Mouse (Mus musculus) hindbrain, embryonic 11.5 days (tissue): ENCODE measurements at regions not wholly inside any gene's neighbourhood (a gene's known extent, or its start where the extent isn't known, plus 50 kb on each side); places are given as distances from the start of the nearest gene placed in this dataset.

Source experiments
- ATAC-seq: fragments of 200-750 bp; cut with Nextera tagmentation; 2 replicates; pipeline ENCODE4 v1.8.0; 2017; ENCODE audit warnings: mild to moderate bottlenecking, moderate TSS enrichment, moderate library complexity; ENCODE audit not compliant: low FRiP score
- DNase-seq: peaks from one replicate; pipeline ENCODE4 v3.0.0-alpha.2; 2015; ENCODE audit warnings: low spot score
- H3K27ac ChIP-seq: fragments of 300-500 bp; sonication (generic); 2 replicates; pipeline ENCODE4 v1.5.1; 2014; ENCODE audit warnings: mild to moderate bottlenecking, low read depth, low read length
- H3K27me3 ChIP-seq: fragments of 300-500 bp; sonication (generic); 2 replicates; pipeline ENCODE4 v1.6.1; 2014; ENCODE audit warnings: mild to moderate bottlenecking, low read length, moderate library complexity, mixed read lengths; ENCODE audit not compliant: control insufficient read depth, insufficient read depth
- H3K36me3 ChIP-seq: fragments of 300-500 bp; sonication (generic); 2 replicates; pipeline ENCODE4 v1.6.1; 2014; ENCODE audit warnings: mild to moderate bottlenecking, low read length, moderate library complexity, mixed read lengths; ENCODE audit not compliant: control insufficient read depth, insufficient read depth
- H3K4me1 ChIP-seq: fragments of 300-500 bp; sonication (generic); replicated peaks from 2 replicates; pipeline ENCODE4 v1.6.1; 2014; ENCODE audit warnings: low read length, mixed read lengths; ENCODE audit not compliant: control insufficient read depth, insufficient read depth
- H3K4me2 ChIP-seq: fragments of 300-500 bp; sonication (generic); replicated peaks from 2 replicates; pipeline ENCODE4 v1.6.1; 2014; ENCODE audit warnings: mild to moderate bottlenecking, low read depth, low read length
- H3K4me3 ChIP-seq: fragments of 300-500 bp; sonication (generic); 2 replicates; pipeline ENCODE4 v1.5.1; 2014; ENCODE audit warnings: low read depth, low read length
- H3K9ac ChIP-seq: fragments of 300-500 bp; sonication (generic); 2 replicates; pipeline ENCODE4 v1.6.1; 2014; ENCODE audit warnings: low read depth, low read length
- H3K9me3 ChIP-seq: fragments of 300-500 bp; sonication (generic); 2 replicates; pipeline ENCODE4 v1.6.1; 2016; ENCODE audit warnings: low read length; ENCODE audit not compliant: control insufficient read depth
- WGBS: fragments of 180-500 bp; shearing (Covaris S2); extraction: QIAGEN DNeasy Blood & Tissue Kit; methylation state at CpG from one replicate; pipeline ENCODE4 v1.1.7; 2014; 5-methylcytosine and 5-hydroxymethylcytosine counted together

DNA sequence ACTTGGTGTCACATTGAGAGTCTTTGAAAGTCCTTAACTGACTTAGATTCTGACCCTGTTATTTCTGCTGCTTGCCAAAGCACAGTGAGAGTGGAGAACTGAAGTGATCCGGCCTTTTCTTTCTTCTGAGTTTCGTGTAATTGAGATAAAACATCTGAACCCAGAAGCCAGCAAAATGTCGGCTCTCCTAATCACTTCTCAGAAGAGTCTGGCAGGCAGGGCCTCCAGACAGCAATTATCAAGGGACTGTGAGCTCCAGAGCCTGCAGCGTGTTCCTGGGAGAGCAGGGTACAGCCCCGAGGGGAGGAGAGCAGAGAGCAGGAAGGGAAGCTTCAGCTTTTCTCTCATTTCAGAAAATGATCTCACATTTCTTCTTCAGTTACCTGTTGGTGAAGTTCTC is 205.1 kb upstream of the Tmem132c start:
- Histone ChIP-seq H3K4me2 (no peak overlapping the region), H3K27me3 (no peaks in the 10 kb centered on the region), H3K36me3 (no peaks in the 10 kb centered on the region), H3K9ac (no peak overlapping the region), H3K27ac (no peak overlapping the region), H3K4me3 (no peak overlapping the region), H3K4me1 (no peaks in the 10 kb centered on the region), H3K9me3 (no peaks in the 10 kb centered on the region)
- ATAC-seq (no peak), DNase-seq (no peak)
- 60% methylated on average over 5 of the region's 5 CpGs for WGBS

DNA sequence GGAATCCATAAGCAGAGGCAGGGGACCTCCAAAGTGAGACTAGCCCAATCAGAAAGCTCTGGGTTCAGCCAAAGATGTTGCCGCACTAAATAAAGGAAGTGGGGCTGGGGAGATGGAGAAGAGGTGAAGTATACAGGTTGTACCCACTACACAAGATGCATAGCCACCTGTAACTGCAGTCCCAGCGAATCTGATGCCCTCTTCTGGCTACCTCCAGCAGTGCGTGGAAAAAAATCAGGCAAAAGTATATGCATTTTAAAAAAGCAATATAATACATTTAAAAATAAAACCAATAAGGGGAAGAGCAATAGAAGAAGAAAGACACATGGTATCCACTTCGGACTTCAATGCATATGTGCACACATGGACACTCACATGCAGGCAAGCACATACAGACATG is 183.8 kb upstream of the Tmem132c start:
- no peak for DNase-seq
- H3K9me3 ChIP-seq = no peaks in the 10 kb centered on the region
- no peaks in the 10 kb centered on the region for H3K36me3 ChIP-seq
- no peak for ATAC-seq
- no peak overlapping the region for H3K4me3 ChIP-seq
- WGBS = 72% methylated on average over 4 of the region's 4 CpGs
- H3K27ac ChIP-seq = no peak overlapping the region
- H3K27me3 ChIP-seq = no peaks in the 10 kb centered on the region
- no peak overlapping the region for H3K9ac ChIP-seq
- H3K4me2 ChIP-seq = no peak overlapping the region
- no peaks in the 10 kb centered on the region for H3K4me1 ChIP-seq

DNA sequence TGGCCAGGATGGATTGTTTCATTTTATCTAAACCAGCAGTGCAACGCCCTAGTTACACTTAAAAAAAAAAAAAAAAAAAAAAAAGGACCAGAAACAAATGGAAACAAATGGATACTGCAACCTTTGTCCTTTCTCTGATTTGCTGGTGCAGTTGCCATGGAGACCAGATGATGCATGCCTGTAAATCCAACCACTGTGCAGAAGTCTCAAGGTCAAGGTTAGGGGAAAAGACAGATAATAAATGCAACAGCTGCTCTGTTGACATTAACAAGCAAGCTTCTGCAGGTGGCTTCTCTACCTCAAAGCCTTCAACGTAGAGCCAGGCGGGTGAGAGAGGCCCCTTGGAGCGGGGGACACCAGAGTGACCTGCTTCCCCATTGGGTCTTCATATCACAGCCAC is 167.3 kb upstream of the Tmem132c start:
- Histone ChIP-seq H3K4me2 (no peak overlapping the region), H3K27ac (no peak overlapping the region), H3K27me3 (no peaks in the 10 kb centered on the region), H3K9ac (no peak overlapping the region), H3K9me3 (no peaks in the 10 kb centered on the region), H3K4me3 (no peak overlapping the region), H3K4me1 (no peaks in the 10 kb centered on the region), H3K36me3 (no peaks in the 10 kb centered on the region)
- 58% methylated on average over 4 of the region's 4 CpGs for WGBS
- DNase-seq (no peak), ATAC-seq (no peak)
